Mouse (Mus musculus) kidney, adult 9 months (tissue): ENCODE data around the gene Exph5.

Experiments
- DNase-seq: peaks from one replicate; pipeline ENCODE4 v3.0.0; 2022

The Exph5 gene

GRCm38 (mm10) chr9:53409427-53409826 is 108.0 kb downstream of the Exph5 start:
- DNase-seq, result no peak

GRCm38 (mm10) chr9:53422133-53422896 is 120.8 kb downstream of the Exph5 start:
- DNase-seq, result no peak

- no peak for DNase-seq
Measured at GRCm38 (mm10) chr9:53426726-53427125, 125.3 kb downstream of the Exph5 start.
